Mouse (Mus musculus) thymus, adult 2 months (tissue): Measurements from ENCODE around the gene Elfn1. TPM values are rescaled to one million over a fixed set of nuclear protein-coding genes. Genes with fewer than 3 reads are reported as not detected.

ENCODE experiments used
- DNase-seq: peaks from one replicate; pipeline ENCODE4 v3.0.0; 2021
- H3K27ac ChIP-seq: fragments of 200-500 bp; 2 replicates; pipeline ENCODE4 v1.5.1; 2012; ENCODE audit warnings: low read length, control low read depth; ENCODE audit not compliant: control insufficient read depth, insufficient read depth
- H3K27me3 ChIP-seq: fragments of 200-500 bp; 2 replicates; pipeline ENCODE4 v1.6.1; 2012; ENCODE audit warnings: mild to moderate bottlenecking, low read length, moderate library complexity, mixed read lengths; ENCODE audit not compliant: control insufficient read depth, insufficient read depth
- H3K36me3 ChIP-seq: fragments of 200-500 bp; 2 replicates; pipeline ENCODE4 v1.6.1; 2012; ENCODE audit warnings: mild to moderate bottlenecking, low read length, moderate library complexity; ENCODE audit not compliant: control insufficient read depth, insufficient read depth
- H3K4me1 ChIP-seq: fragments of 200-500 bp; replicated peaks from 2 replicates; pipeline ENCODE4 v1.6.1; 2012; ENCODE audit warnings: low read length; ENCODE audit not compliant: control insufficient read depth, insufficient read depth
- H3K4me3 ChIP-seq: fragments of 200-500 bp; 2 replicates; pipeline ENCODE4 v1.5.1; 2012; ENCODE audit warnings: mild to moderate bottlenecking, low read length, control low read depth, moderate library complexity; ENCODE audit not compliant: control insufficient read depth, insufficient read depth
- CTCF ChIP-seq: fragments of 200-500 bp; IDR thresholded peaks from 2 replicates; pipeline ENCODE4 v1.5.1; 2012; ENCODE audit warnings: mild to moderate bottlenecking, control low read depth, low read length, moderate library complexity, borderline replicate concordance; ENCODE audit not compliant: control insufficient read depth, poor library complexity, insufficient read depth; ENCODE audit errors: extremely low read depth
- POLR2A ChIP-seq: fragments of 200-500 bp; IDR thresholded peaks from 2 replicates; pipeline ENCODE4 v1.6.1; 2012; ENCODE audit warnings: mild to moderate bottlenecking, low read length, control low read depth, moderate library complexity; ENCODE audit not compliant: control insufficient read depth, poor library complexity, insufficient read depth; ENCODE audit errors: extremely low read depth
- WGBS: fragments of 180-500 bp; shearing (Covaris S2); methylation state at CpG from one replicate; pipeline ENCODE4 v1.1.7; 2018; 5-methylcytosine and 5-hydroxymethylcytosine counted together
- polyA plus RNA-seq: library from polyadenylated mRNA; depleted of rRNA; stranded (reverse); fragments of >200 nt; gene quantifications from 2 replicates; pipeline ENCODE4 v1.2.3, GENCODE M21; 2012

Elfn1 gene
- polyA plus RNA-seq, 1 experiment, result 0.77 TPM

DNA sequence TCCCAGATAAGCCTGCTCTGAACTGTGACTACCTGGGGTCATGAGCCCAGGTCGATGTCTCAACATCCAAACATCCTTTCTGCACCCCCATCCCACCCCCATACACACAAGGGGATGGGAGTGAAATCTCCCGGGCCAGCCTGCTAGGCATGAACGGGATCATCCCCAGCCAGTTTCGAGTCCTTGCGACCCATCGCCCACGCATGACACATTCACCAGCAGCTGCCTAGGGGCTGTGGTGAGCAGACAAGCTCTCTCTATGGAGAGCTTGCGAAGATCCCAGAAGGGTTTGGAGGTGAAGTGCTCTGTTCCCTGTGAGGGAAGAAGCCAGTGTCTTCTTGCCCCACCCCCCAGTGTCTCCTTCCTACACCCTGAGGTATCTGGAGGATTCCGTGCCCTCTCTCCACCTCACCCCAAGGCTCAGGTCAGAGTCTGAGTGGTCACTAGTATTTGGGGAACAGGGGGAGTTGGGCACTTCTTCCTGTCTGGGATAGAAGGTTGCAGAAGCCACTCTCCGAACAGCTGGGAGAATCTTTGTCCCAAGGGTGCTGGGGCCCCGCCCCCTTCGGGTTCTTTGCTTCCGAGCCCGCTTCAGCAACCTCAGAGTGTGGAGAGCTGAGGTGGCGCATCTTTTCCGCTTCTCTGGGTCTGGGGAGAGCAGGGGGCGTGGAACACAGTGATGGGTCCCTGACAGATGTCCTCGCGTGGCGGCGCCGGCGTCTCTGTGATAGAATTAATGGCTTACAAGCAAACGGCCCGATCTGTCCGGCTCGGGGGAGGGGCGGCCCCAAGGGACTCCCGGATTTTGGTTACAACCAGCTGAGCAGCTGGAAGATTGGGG, 2.2 kb downstream of the Elfn1 start:
- H3K4me1 ChIP-seq, result peaks cover 5% of the 10 kb centered on the region; the same call in 1 of the 2 replicates
- no peak for TF ChIP-seq POLR2A
- TF ChIP-seq CTCF, result no peak
- WGBS, result 5% methylated on average over 29 of the region's 29 CpGs
- no peak for DNase-seq
- H3K36me3 ChIP-seq, result no peaks in the 10 kb centered on the region
- no peak overlapping the region for H3K27ac ChIP-seq
- H3K4me3 ChIP-seq, result no peak overlapping the region
- H3K27me3 ChIP-seq, result peaks cover 61% of the 10 kb centered on the region

DNA sequence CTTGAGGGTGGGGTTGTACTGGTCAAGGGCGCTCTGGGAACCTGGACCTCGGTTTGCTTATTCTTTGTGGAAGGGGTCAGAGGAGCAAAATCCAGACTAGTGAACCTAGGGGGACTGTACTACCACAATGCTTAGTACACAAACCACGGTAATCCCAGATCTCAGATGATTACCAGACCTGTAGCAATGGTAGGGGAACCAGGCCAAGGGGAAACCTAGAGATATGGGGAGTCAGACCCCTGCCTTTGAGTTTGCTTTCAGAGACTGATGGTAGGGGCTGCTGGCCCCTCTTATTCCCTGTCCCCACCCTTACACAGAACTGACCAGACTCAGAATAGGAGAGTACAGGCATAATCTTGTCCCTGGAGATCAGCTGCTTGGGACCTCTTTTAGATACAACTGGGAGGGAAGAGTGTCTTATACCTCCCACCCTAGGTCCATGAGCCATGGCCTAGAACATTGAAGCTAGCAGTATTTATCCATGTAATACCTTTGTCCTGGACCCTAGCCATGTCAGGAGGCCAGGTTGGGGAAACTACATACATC, 3.1 kb downstream of the Elfn1 start:
- DNase-seq, result no peak
- Histone ChIP-seq H3K27ac (no peak overlapping the region), H3K4me3 (no peak overlapping the region), H3K4me1 (peaks cover 5% of the 10 kb centered on the region; the same call in 1 of the 2 replicates), H3K36me3 (no peaks in the 10 kb centered on the region), H3K27me3 (peaks cover 61% of the 10 kb centered on the region)
- WGBS, result 62% methylated on average over 3 of the region's 3 CpGs
- TF ChIP-seq CTCF (no peak), POLR2A (no peak)

DNA sequence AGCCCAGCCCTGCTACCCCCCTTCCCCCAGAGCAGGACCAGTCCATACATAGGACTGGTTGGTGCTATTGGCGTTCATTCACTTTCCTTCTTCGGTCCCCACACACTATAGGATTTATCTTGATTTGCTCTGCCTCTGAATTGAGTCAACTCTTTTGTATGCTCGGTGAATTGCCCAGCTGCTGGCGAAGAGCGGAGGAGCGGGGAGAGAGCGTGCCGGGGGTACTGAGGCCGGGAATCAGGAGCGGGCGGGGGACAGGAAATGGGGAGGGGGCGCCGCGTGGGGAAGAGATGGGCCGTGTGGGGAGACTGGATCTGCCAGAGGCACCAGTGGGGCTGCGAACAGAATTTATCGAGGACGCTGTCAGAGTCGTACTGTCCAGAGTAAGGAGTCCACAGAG, 3.8 kb downstream of the Elfn1 start:
- Histone ChIP-seq H3K4me1 (peaks cover 5% of the 10 kb centered on the region; the same call in 1 of the 2 replicates), H3K36me3 (no peaks in the 10 kb centered on the region), H3K27me3 (peaks cover 59% of the 10 kb centered on the region), H3K4me3 (no peak overlapping the region), H3K27ac (no peak overlapping the region)
- TF ChIP-seq CTCF, result no peak
- no peak for TF ChIP-seq POLR2A
- DNase-seq, result no peak
- WGBS, result 16% methylated on average over 19 of the region's 19 CpGs

DNA sequence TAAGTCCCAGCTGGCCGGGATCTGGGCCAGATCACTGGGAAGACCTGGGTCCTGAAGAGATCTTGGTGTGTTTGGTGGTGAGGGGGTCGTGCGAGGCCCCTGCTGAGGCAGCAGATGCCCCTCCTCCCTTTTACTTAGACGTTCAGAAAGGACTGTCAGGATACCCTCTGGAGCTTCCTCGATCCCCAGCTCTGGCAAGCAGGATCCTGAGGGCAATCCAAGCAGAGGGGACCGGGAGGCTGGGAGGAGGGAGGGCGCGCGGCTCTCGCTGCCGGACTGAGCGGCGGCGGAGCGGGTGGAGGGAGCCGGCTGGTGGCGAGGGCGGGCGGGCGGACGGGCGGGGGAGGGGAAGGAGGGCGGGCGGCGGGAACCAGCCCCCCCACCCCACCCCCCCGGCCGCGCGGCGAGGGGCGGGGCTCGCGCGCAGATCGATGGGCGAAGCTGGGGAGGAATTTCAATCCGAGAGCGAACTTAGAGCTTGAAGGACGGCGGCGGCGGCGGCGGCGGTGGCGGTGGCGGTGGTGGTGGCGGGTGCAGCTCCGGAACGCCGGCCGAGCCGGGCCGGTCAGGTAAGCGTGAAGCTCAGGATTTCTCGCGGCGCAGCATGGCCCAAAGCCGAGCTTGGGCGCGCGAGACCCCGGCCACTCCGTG, 4.5 kb downstream of the Elfn1 start:
- under 1% methylated on average over 54 of the region's 64 CpGs for WGBS
- Histone ChIP-seq H3K4me1 (peaks cover 5% of the 10 kb centered on the region; the same call in 1 of the 2 replicates), H3K27ac (no peak overlapping the region), H3K27me3 (peaks cover 53% of the 10 kb centered on the region), H3K4me3 (no peak overlapping the region), H3K36me3 (no peaks in the 10 kb centered on the region)
- TF ChIP-seq CTCF (no peak), POLR2A (no peak)
- no peak for DNase-seq

DNA sequence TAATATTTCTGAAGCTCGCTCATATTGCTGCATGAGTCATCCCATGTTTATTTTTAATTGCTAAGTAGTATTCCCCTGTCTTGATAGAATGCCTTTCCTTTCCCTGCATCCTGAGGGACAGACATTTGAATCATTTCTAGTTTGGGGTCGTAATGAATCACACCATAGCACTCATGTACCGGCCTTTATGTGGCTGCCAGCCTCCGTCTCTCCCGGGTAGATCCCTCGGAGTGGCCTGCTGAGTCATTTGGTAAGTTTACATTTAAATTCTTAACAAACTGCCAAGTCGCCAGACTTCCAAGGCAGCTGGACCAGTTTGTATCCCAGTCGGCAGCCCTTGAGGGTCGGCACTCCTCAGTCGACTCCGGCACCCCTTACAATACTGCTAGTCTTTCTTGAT, 13.9 kb downstream of the Elfn1 start:
- no peak for TF ChIP-seq CTCF
- TF ChIP-seq POLR2A, result no peak
- Histone ChIP-seq H3K4me1 (no peaks in the 10 kb centered on the region), H3K4me3 (no peak overlapping the region), H3K27ac (no peak overlapping the region), H3K36me3 (no peaks in the 10 kb centered on the region), H3K27me3 (no peaks in the 10 kb centered on the region)
- DNase-seq, result no peak
- WGBS, result 83% methylated on average over 11 of the region's 11 CpGs

DNA sequence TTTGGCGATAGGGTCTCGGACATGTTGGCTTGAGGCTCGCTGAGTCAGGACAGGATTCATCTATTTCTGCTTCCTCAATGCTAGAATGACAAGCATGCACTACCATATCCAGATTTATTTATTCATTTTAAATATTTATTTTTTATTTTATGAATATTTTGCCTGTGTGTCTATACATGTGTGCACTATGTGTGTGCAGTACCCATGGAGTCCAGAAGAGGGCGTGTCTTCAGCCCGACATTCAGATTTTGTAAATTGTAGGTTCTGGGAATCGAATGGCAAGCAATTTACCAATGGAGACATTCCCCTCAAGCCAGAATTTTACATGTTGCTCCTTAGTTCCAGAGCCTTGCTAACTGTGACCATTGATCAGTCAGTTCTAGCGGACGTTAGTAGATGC, 16.1 kb downstream of the Elfn1 start:
- Histone ChIP-seq H3K27ac (no peak overlapping the region), H3K4me1 (no peaks in the 10 kb centered on the region), H3K27me3 (no peaks in the 10 kb centered on the region), H3K36me3 (no peaks in the 10 kb centered on the region), H3K4me3 (no peak overlapping the region)
- WGBS, result 95% methylated on average over 8 of the region's 8 CpGs
- DNase-seq, result no peak
- TF ChIP-seq POLR2A (no peak), CTCF (no peak)
